Mouse (Mus musculus) intestine, embryonic 14.5 days (tissue): ENCODE results near the gene Prss50. TPM values are rescaled to one million over a fixed set of nuclear protein-coding genes. Genes with fewer than 3 reads are reported as not detected.
"Not testable (repeated sequence)": the region's sequence is repeated elsewhere in the genome, so short reads cannot be mapped to it uniquely, and the experiment has no call there.

Experiments used
- ATAC-seq: fragments of 200-750 bp; cut with Nextera tagmentation; replicated peaks from 2 replicates; pipeline ENCODE4 v1.8.0; 2017; ENCODE audit warnings: low read depth, moderate number of reproducible peaks, moderate TSS enrichment, moderate library complexity; ENCODE audit not compliant: low FRiP score, low TSS enrichment
- DNase-seq: peaks from one replicate; pipeline ENCODE4 v3.0.0-alpha.2; 2018; ENCODE audit warnings: low spot score
- H3K27ac ChIP-seq: fragments of 300-500 bp; sonication (generic); 2 replicates; pipeline ENCODE4 v1.5.1; 2014; ENCODE audit warnings: low read depth, mild to moderate bottlenecking, control low read depth
- H3K27me3 ChIP-seq: fragments of 300-500 bp; sonication (generic); replicated peaks from 2 replicates; pipeline ENCODE4 v1.6.1; 2014; ENCODE audit warnings: low read length, control low read depth; ENCODE audit not compliant: control insufficient read depth, insufficient read depth
- H3K36me3 ChIP-seq: fragments of 300-500 bp; sonication (generic); 2 replicates; pipeline ENCODE4 v1.6.1; 2014; ENCODE audit warnings: low read length, control low read depth; ENCODE audit not compliant: control insufficient read depth, insufficient read depth
- H3K4me1 ChIP-seq: fragments of 300-500 bp; sonication (generic); replicated peaks from 2 replicates; pipeline ENCODE4 v1.6.1; 2014; ENCODE audit warnings: low read length, control low read depth, mixed read lengths; ENCODE audit not compliant: control insufficient read depth, insufficient read depth
- H3K4me2 ChIP-seq: fragments of 300-500 bp; sonication (generic); 2 replicates; pipeline ENCODE4 v1.6.1; 2014; ENCODE audit warnings: low read length
- H3K4me3 ChIP-seq: fragments of 300-500 bp; sonication (generic); 2 replicates; pipeline ENCODE4 v1.5.1; 2014; ENCODE audit warnings: low read depth, low read length, control low read depth, mixed read lengths
- H3K9ac ChIP-seq: fragments of 300-500 bp; sonication (generic); 2 replicates; pipeline ENCODE4 v1.6.1; 2014; ENCODE audit warnings: mild to moderate bottlenecking, low read length
- H3K9me3 ChIP-seq: fragments of 300-500 bp; sonication (generic); 2 replicates; pipeline ENCODE4 v1.6.1; 2016; ENCODE audit warnings: low read length, control low read depth; ENCODE audit not compliant: control insufficient read depth
- WGBS: fragments of 180-500 bp; shearing (Covaris S2); extraction: QIAGEN DNeasy Blood & Tissue Kit; methylation state at CpG from one replicate; pipeline ENCODE4 v1.1.7; 2014; 5-methylcytosine and 5-hydroxymethylcytosine counted together
- polyA plus RNA-seq: library from polyadenylated mRNA; unstranded; fragments of >200 nt; fragmentation: Nextera tagmentation; extraction: Ambion mirVana; gene quantifications from 2 replicates; pipeline ENCODE4 v1.2.1, GENCODE M21; 2014

Prss50 gene
- 0.28 and 0.68 TPM in 2 replicates for polyA plus RNA-seq

DNA sequence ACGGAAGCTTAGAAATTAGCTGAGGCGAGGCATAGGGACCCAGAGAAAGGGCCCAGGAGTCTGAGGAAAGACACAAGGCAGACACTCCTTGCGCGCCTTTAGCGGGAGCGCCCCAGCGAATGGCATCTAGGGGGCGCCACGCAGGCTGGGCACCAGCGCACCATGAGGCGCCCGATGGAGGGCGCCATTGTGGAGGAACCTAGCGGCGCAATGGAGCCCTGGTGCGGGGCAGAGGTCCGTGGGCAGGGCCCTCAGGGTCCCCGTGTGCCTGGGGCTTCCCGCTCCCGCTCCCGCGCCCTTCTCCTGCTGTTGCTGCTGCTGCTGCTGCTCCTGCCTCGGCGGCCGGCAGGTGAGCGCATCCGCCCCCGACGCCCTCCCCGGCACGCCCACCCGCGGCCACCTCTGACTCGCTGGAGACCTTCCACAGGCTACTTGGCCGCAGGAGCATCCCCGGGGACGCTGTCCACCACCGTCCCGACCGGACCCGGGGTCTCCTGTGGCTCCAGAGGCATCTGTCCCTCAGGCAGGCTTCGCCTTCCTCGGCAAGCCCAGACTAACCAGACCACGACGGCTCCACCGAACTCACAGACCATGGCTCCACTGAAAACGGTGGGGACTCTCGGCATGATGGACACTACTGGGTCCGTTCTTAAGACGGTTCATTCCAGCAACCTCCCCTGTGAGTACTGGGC is at the start of gene Prss50:
Gene Prss50, plus strand, starts transcription at position 187 of the 692 bp plus-strand sequence.
- H3K4me3 ChIP-seq: peak within 1 kb of the TSS; percentile 22
- no peaks in the 10 kb centered on the region for H3K36me3 ChIP-seq
- WGBS: 9% methylated on average over 49 of the region's 50 CpGs
- ATAC-seq: no peak; the same call in 1 of the 2 replicates
- peak; percentile 67 for DNase-seq
- H3K4me2 ChIP-seq: peak within 1 kb of the TSS; percentile 50
- H3K27ac ChIP-seq: no peak within 1 kb of the TSS
- peaks cover 26% of the 10 kb centered on the region for H3K27me3 ChIP-seq
- no peak within 1 kb of the TSS for H3K9ac ChIP-seq
- no peaks in the 10 kb centered on the region for H3K4me1 ChIP-seq
- no peaks in the 10 kb centered on the region for H3K9me3 ChIP-seq

DNA sequence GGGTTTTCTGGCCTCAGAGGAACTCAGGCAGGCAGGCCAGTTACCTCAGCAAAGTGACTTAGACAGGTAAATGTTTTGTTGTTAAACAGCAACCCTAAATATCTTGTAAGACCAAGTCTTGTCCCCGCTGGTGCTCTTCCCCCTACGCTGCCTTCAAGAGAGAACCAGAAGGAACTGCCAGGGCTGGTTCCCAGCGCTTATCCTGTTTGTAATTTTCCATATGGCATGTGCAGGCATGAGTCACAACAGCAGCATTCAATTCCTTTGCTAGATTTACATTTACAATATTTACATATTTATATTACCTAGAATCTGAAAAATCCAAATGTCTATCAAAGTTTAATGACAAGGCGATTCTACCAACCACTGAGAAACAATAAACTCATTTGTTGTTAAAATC is 47.7 kb upstream of the Prss50 start:
- Histone ChIP-seq H3K9ac (no peak overlapping the region), H3K36me3 (no peaks in the 10 kb centered on the region), H3K4me1 (no peaks in the 10 kb centered on the region), H3K4me3 (no peak overlapping the region), H3K9me3 (no peaks in the 10 kb centered on the region), H3K4me2 (no peak overlapping the region), H3K27me3 (no peaks in the 10 kb centered on the region), H3K27ac (no peak overlapping the region)
- 66% methylated on average over 4 of the region's 4 CpGs for WGBS
- no peak for ATAC-seq
- no peak for DNase-seq

DNA sequence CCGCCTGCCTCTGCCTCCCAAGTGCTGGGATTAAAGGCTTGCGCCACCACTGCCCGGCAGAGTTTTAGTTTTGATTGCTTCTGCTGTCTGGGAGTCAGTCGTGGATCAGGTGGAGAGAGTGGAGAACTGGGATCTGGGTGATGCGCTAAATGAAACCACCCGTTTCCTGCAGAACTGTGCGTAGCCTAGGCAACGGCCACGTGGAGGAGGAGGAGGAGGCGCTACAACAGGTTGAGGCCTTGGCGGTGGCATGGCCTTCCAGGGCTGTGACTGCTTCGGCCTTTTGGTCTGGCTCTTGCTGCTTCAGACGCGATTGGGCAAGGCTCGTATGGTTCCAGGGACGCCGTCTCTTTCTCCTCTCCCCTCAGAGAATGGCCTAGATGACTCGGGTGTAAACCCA is 44.0 kb upstream of the Prss50 start, which contains the start of gene Prss44:
Gene Prss44, plus strand, starts transcription at position 206 of the 400 bp plus-strand sequence.
- no peaks in the 10 kb centered on the region for H3K9me3 ChIP-seq
- H3K36me3 ChIP-seq: no peaks in the 10 kb centered on the region
- no peaks in the 10 kb centered on the region for H3K4me1 ChIP-seq
- ATAC-seq (no peak), DNase-seq (no peak)
- H3K9ac ChIP-seq: no peak within 1 kb of the TSS
- no peak within 1 kb of the TSS for H3K27ac ChIP-seq
- WGBS: 59% methylated on average over 18 of the region's 18 CpGs
- no peaks in the 10 kb centered on the region for H3K27me3 ChIP-seq
- no peak within 1 kb of the TSS for H3K4me3 ChIP-seq
- no peak within 1 kb of the TSS for H3K4me2 ChIP-seq

- DNase-seq, H3K9me3 ChIP-seq, ATAC-seq, H3K9ac ChIP-seq, H3K27ac ChIP-seq, H3K4me3 ChIP-seq, H3K4me1 ChIP-seq, H3K27me3 ChIP-seq, H3K36me3 ChIP-seq, H3K4me2 ChIP-seq: not testable (repeated sequence)
These were observed 37.2 kb upstream of the Prss50 start for GRCm38 (mm10) chr9:110820546-110820945.

DNA sequence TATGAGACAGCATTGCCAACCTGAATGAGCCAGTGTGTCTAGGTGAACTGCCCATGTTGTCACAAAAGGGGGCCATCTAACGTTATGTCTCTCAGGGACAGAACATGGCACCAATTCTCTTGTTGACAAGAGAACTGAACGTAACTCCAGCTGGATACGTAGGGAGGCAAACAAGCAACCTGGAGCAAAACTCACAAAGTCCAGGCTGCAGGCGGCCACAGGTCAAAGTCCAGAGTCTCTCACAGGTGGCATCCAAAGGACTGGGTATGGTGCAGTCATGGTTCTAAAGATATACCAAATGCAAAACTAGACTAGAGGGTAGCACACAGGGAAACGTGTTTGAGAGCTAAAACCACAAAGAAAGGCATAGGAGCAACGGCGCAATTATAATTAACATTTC is 36.3 kb upstream of the Prss50 start:
- DNase-seq: no peak
- 75% methylated on average over 7 of the region's 7 CpGs for WGBS
- H3K36me3 ChIP-seq: no peaks in the 10 kb centered on the region
- no peaks in the 10 kb centered on the region for H3K9me3 ChIP-seq
- no peak overlapping the region for H3K27ac ChIP-seq
- no peaks in the 10 kb centered on the region for H3K4me1 ChIP-seq
- H3K9ac ChIP-seq: no peak overlapping the region
- no peaks in the 10 kb centered on the region for H3K27me3 ChIP-seq
- H3K4me3 ChIP-seq: no peak overlapping the region
- no peak overlapping the region for H3K4me2 ChIP-seq
- ATAC-seq: no peak

GRCm38 (mm10) chr9:110825426-110825825 is 32.3 kb upstream of the Prss50 start:
- Histone ChIP-seq H3K9ac (no peak overlapping the region), H3K4me2 (no peak overlapping the region), H3K27ac (no peak overlapping the region), H3K36me3 (no peaks in the 10 kb centered on the region), H3K4me3 (no peak overlapping the region), H3K27me3 (no peaks in the 10 kb centered on the region), H3K9me3 (no peaks in the 10 kb centered on the region), H3K4me1 (no peaks in the 10 kb centered on the region)
- 82% methylated on average over 4 of the region's 4 CpGs for WGBS
- DNase-seq (no peak), ATAC-seq (no peak)

GRCm38 (mm10) chr9:110825832-110826231 is 31.9 kb upstream of the Prss50 start:
- ATAC-seq: no peak
- WGBS: 70% methylated on average over 7 of the region's 7 CpGs

GRCm38 (mm10) chr9:110826390-110826789 is 31.4 kb upstream of the Prss50 start, which contains the start of gene Prss43:
Gene Prss43 (plus strand): TSS chr9:110826690.
- Histone ChIP-seq H3K4me2 (no peak within 1 kb of the TSS), H3K4me3 (no peak within 1 kb of the TSS)
- WGBS: 84% methylated on average over 3 of the region's 3 CpGs

More at GRCm38 (mm10) chr9:110825832-110826231, 31.9 kb upstream of the Prss50 start:
- Histone ChIP-seq H3K4me3 (no peak overlapping the region), H3K4me1 (no peaks in the 10 kb centered on the region), H3K9ac (no peak overlapping the region), H3K36me3 (no peaks in the 10 kb centered on the region), H3K27me3 (no peaks in the 10 kb centered on the region), H3K27ac (no peak overlapping the region), H3K9me3 (no peaks in the 10 kb centered on the region), H3K4me2 (no peak overlapping the region)
- no peak for DNase-seq

DNA sequence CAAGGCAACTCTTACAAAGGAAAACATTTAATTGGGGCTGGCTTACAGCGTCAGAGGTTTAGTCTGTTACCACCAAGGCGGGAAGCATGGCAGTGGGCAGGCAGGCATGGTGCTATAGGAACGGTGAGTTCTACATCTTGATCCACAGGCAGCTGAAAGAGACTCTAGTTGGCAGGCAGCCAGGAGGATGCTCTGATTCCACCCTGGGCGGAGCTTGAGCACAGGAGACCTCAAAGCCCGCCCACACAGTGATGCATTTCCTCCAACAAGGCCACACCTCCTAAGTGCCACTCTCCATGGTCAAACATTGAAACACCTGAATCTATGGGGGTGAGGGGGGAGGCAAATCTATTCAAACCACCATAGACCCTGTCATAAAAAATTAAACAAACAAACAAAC is 24.7 kb upstream of the Prss50 start:
- no peaks in the 10 kb centered on the region for H3K36me3 ChIP-seq
- H3K27ac ChIP-seq: no peak overlapping the region
- H3K9ac ChIP-seq: no peak overlapping the region
- ATAC-seq: no peak
- DNase-seq: no peak
- H3K9me3 ChIP-seq: no peaks in the 10 kb centered on the region
- H3K4me2 ChIP-seq: no peak overlapping the region
- no peaks in the 10 kb centered on the region for H3K27me3 ChIP-seq
- H3K4me1 ChIP-seq: no peaks in the 10 kb centered on the region
- 72% methylated on average over 5 of the region's 5 CpGs for WGBS
- no peak overlapping the region for H3K4me3 ChIP-seq

More at GRCm38 (mm10) chr9:110826390-110826789, 31.4 kb upstream of the Prss50 start, which contains the start of gene Prss43:
- Histone ChIP-seq H3K9ac (no peak within 1 kb of the TSS), H3K9me3 (no peaks in the 10 kb centered on the region), H3K36me3 (no peaks in the 10 kb centered on the region), H3K27ac (no peak within 1 kb of the TSS), H3K27me3 (no peaks in the 10 kb centered on the region), H3K4me1 (no peaks in the 10 kb centered on the region)
- ATAC-seq (no peak), DNase-seq (no peak)
